Mouse (Mus musculus) duodenum, adult 2 months (tissue): ENCODE data around the gene Usp20. TPM values are rescaled to one million over a fixed set of nuclear protein-coding genes. Genes with fewer than 3 reads are reported as not detected.

Experiments
- polyA plus RNA-seq: library from polyadenylated mRNA; depleted of rRNA; stranded (reverse); fragments of >200 nt; gene quantifications from 2 replicates; pipeline ENCODE4 v1.2.3, GENCODE M21; 2012; ENCODE audit warnings: low replicate concordance; rRNA removed

Gene Usp20
- polyA plus RNA-seq, result 5.2 and 11.9 TPM in 2 replicates

GRCm38 (mm10) chr2:30981790-30982513, at the start of gene Usp20, which contains the start of gene BC005624:
Gene Usp20, plus strand, starts transcription at chr2:30982279.
Gene BC005624, minus strand, starts transcription at chr2:30982201.

DNA sequence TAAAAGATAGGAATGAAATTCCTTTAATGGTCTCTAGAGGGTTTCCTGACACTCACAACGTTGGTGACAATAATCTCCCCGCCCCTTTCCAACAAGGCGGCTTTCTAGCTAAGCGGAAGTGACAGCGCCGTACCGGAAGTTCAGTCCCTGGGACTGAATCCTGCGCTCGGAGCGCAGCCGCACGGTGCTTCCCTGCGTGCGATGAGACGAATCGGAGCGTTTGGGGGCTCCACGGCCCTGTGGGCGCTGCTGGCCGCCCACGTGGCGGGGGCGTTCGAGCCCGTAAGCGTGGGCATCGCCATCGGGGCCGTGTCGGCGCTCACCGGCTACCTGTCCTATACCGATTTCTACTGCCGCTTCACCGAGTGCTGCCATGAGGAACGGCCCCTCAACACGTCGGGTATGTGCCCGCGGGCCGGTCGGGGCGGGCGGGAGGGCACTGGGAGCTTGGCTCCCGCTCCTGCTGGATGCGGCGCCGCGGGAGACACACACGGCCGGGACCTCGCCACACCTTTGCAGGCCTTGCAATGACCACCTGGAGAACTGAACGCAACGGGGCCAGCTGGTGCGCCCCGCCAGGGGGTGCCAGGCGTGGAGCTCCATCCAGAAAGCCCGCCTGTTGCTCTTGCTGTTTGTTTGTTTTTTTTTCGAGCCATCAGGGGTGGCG, 29.1 kb upstream of the Usp20 start, which contains the start of gene Tor1b:
Gene Tor1b (plus strand): TSS at position 136 of the 667 bp plus-strand sequence.

GRCm38 (mm10) chr2:30967352-30968327, 14.4 kb upstream of the Usp20 start, which contains the start of gene Tor1a:
Gene Tor1a, minus strand, starts transcription at chr2:30967933.

Other genes with a start within 250 kb of the Usp20 start
- 0.64 and 3.4 TPM in 2 replicates for gene 1700001O22Rik, start 178.6 kb upstream of the Usp20 start, polyA plus RNA-seq
- 21.2 and 24.8 TPM in 2 replicates for gene Ntmt1, start 174.5 kb upstream of the Usp20 start, polyA plus RNA-seq
- 25.1 and 27.8 TPM in 2 replicates for gene Asb6, start 151.9 kb upstream of the Usp20 start, polyA plus RNA-seq
- 3.2 and 4.0 TPM in 2 replicates for gene Prrx2, start 147.3 kb upstream of the Usp20 start, polyA plus RNA-seq
- 12.7 and 14.5 TPM in 2 replicates for gene Ptges, start 52.4 kb upstream of the Usp20 start, polyA plus RNA-seq
- gene Tor1b, start 29.3 kb upstream of the Usp20 start, polyA plus RNA-seq, result 12.3 and 19.9 TPM in 2 replicates
- gene Tor1a, start 14.3 kb upstream of the Usp20 start, polyA plus RNA-seq, result 66.2 and 88.2 TPM in 2 replicates
- gene BC005624, start 78 bp upstream of the Usp20 start, polyA plus RNA-seq, result 4.2 and 6.4 TPM in 2 replicates
- 21.3 and 28.8 TPM in 2 replicates for gene Fnbp1, start 159.7 kb downstream of the Usp20 start, polyA plus RNA-seq
- gene Gpr107, start 170.0 kb downstream of the Usp20 start, polyA plus RNA-seq, result 19.3 and 26.8 TPM in 2 replicates